Mouse (Mus musculus): ENCODE data around the gene Kif23.

Gene Kif23

GRCm38 (mm10) chr9:61907621-61908295 is 38.8 kb downstream of the Kif23 start:
- DNase-seq (ENCODE audit: low read depth in 2 of 2, low spot score in 2 of 2): peak in 1 of 2 experiments; percentile 1

- DNase-seq (ENCODE audit: low read depth in 2 of 2, low spot score in 2 of 2): peak; percentile 34 to 48
Observed at GRCm38 (mm10) chr9:61906912-61907311, 39.7 kb downstream of the Kif23 start.

DNA sequence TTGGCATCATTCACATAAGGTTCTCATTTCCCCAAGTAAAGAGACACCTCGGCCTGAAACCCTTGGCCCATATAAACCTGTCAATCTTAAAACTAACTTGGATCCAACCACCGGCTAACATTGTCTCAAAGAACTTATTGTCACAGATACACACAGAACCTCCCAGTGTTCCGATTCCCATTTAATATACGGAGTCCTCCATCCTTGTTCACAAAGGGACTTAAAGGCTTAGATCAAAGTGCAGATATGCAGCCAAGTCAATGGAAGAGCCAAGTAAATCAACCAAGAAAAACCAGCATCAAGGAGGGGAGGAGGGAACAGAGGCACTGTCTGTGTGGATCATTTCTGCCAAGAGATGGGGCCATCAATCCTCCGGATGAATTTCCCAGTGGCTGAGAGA is 41.0 kb downstream of the Kif23 start:
- DNase-seq (ENCODE audit: low read depth in 2 of 2, low spot score in 2 of 2): no peak

- DNase-seq (ENCODE audit: low read depth in 2 of 2, low spot score in 2 of 2): no peak
Observed at GRCm38 (mm10) chr9:61904201-61904600, 42.4 kb downstream of the Kif23 start.

DNA sequence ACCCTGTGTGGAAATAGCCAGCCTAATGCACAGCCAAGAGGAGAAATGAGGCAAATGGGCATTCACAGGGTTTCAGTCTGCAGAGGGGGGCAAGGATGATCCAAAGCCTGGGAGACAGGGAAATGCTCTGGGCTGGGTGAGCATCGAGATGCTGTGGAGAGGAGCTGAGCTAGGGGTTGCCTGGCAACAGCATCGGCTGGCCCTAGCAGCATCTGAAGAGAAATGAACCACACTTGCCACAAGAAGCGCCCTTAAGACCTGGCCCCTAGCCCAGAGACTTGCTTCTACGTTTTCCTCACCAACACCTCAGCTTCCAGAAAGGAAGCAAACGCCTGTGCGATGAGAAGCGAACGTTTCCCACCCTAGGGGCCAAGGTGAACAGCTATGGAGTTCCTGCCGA is 44.1 kb downstream of the Kif23 start:
- no peak for DNase-seq (ENCODE audit: low read depth in 2 of 2, low spot score in 2 of 2)

DNA sequence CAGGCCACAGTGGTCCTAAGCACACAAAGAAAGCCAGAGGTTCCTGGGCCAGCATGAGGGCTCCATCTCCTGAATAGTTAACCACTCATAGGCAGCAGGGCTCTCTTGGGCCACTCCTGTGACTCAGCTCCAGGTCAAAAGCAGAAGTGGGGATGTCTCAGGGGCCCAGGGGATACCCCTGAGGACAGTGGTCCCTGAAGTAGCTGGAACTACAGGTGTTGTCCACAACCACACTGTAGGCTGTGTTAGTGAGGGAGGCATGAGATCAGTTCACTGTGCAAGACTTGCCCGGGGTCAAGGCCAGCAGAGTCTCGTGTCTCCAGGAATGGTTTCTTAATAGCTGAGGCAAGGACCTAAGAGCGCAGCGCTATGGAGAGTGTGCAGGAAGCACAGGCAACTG is 45.0 kb downstream of the Kif23 start:
- no peak for DNase-seq (ENCODE audit: low read depth in 2 of 2, low spot score in 2 of 2)

DNA sequence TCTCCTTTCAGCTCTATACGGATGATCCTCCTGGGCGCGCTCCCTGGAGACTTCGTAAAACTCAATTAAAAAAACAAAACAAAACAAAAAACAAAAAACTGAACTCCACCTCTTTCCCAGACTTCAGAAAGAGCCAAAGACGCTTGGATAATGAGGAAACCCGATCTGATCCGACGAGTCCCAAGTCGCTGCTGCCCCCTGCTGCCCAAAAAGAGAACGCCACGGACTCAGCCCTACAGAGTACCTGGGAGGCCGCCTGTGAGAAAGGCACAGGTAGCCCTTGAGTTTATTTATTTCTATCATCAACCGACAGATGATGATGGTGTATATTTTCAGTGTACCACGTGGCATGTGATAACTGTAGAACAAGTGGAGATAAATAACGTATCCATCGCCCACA is 46.8 kb downstream of the Kif23 start:
- DNase-seq (ENCODE audit: low read depth in 2 of 2, low spot score in 2 of 2): peak; percentile 69 to 77

DNA sequence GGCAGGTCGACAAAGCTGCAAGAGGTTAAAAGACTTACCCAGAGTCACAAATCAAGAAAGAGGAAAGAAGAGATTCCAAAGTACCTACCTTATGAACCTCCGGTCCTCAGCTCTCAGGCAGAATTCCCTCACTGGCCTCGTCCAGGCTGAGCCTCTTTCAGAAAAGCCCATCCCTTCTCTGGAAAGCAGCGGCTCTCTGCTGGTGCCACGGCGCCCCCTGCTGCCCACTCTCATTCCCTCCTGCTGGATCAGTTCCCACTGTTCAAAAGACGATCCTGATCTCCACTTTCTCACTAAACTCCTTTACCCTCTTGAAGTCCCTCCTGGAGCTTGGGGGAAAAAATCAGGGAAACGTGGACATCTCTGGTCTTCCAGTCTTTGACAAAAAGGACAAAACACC is 48.2 kb downstream of the Kif23 start:
- DNase-seq (ENCODE audit: low read depth in 2 of 2, low spot score in 2 of 2): peak; percentile 38 to 59

DNA sequence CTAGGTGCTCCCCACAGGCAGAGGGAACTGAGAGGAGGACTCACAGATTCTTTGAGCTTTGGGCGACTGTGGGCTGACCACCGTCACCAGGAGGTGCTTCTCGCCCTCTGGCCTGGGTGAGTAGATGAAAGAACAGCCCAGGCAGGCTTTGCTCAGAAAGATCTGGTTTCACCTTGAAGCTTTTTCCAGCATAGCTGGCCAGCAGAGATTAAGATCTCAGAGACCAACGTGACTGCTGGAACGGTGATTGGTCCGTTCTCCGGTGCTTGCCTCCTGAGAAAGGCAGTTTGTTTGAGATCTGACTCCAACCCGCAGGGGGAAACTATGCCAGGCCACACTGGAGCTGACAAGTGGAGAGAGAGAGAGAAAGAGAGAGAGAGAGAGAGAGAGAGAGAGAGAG is 51.6 kb downstream of the Kif23 start:
- no peak for DNase-seq (ENCODE audit: low read depth in 2 of 2, low spot score in 2 of 2)

DNA sequence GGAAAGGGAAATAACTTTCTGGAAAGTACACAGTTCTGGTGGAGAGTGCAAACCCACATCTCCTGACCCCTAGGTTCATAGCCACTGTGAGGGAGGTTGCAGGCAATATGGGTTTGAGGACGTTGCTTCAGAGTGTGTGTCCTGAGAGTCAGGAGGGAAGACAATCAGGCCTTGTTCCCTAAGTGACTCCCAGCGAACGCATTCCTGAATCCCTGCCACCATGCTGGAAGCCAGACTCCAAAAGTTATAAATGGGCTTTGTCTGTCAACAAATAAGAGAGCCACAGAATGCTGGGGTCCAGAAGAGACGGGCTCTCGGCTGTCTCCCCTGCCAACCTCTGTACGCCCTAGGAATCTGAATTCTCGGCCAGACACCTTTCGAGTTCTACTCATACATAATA is 56.7 kb downstream of the Kif23 start:
- DNase-seq (ENCODE audit: low read depth in 2 of 2, low spot score in 2 of 2): no peak

DNA sequence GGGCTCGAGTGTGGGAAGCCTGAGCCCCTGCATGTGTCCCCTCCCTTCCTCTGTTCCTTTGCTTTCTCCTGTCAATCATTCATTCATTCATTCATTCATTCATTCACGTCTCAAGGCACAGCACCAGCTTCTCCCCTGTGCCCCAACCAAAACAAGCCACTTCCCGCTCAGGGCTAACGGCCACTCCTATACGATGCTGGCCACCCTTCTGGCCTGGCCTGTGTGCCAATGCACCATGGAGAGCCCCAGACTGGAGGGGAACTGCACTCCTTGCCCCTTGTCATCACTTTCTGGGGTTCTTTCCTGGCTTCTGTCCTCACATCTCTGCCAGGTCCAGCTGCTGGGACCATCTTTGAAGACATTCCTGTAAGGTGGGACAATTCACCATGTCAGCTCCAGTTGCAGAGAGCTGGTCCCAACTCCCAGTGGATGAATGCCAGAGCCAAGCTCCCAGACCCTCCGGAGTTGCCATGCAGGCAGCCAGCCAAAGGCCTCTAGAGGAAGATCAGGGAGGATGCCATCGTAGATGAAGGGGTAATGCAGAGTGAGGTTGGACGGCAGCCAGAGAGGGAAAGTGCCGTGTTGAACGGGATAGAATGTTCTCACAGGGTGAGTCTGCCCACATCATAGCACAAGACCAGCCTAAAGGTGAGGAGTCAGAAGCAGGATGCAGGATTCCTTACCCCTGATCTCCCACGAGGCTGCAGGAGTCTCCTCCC is 58.8 kb downstream of the Kif23 start:
- DNase-seq (ENCODE audit: low read depth in 2 of 2, low spot score in 2 of 2): no peak

DNA sequence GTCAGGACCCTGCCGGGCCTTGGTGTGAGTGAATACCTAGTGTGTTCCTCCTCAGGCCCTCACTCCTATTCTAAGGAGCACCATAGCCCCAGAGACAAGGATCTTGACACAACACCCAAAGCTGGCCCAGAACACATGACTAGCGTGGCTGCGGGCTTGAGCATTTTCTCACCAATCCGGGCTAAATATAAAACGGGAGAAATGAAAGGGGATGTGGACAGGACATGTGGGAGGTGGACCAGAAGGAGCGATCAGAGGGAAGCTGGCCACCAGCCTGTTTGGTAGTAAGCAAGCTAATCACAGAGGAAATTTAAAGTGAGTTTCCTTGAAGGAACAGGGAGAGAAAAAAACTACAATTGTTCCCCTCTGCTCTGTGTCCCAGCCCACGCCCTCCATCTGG is 60.6 kb downstream of the Kif23 start:
- DNase-seq (ENCODE audit: low read depth in 2 of 2, low spot score in 2 of 2): no peak

DNA sequence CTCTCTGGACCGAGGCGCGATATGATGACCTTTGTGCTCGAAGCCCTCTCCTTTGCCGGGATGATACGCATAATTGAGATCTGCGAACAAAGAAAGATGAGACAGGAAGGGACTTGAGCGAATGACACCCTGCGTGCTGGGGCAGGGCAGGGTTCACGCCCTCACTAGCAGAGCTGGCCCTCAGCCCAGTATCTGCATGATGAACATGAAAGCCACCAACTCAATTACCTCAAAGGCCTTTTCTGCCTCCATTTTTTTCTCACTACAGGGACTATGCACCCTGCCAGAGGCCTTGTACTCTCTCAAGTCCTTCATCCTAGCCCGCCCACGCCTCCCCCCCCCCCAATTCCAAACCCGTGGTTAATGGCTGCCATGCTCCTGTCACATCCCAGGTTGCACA is 61.6 kb downstream of the Kif23 start:
- no peak for DNase-seq (ENCODE audit: low read depth in 2 of 2, low spot score in 2 of 2)

DNA sequence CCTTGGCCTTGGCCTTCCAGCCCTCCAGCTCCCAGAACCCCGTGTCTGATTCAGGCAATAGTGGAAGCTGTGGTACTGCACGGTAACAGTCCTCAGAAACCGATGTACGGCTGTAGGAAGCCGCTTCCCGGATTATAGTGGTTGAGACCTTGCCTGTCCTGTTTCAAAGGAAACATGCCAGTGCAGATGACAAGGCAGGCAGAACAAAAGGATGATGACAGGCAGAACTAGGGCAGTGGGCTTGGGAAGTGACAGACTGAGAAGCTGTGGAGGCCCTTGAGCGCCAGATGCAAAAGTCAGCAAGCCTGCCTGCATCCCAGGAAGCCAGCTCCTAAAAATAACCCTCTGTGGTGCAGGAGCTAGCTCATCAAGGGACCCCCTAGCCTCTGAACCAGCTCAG is 62.2 kb downstream of the Kif23 start:
- no peak for DNase-seq (ENCODE audit: low read depth in 2 of 2, low spot score in 2 of 2)

DNA sequence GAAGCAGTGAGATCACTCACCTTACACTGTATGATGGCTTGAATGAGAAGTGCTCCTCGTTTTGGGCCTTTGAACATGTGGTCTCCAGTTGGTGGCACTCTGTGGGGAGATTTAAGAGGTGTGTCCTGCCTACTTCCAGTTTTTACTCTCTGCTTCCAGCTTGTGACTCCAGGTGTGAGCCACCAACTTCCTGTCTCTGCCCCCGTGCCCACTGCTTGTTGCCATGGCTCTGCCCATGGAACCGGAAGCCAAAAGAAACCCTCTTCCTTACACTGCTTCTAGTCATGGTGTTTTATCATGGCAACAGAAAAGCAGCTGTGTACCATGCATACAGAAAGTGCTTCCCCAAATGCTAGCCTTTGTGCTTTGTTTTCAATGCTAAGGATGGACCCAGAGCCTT is 64.4 kb downstream of the Kif23 start:
- no peak for DNase-seq (ENCODE audit: low read depth in 2 of 2, low spot score in 2 of 2)

DNA sequence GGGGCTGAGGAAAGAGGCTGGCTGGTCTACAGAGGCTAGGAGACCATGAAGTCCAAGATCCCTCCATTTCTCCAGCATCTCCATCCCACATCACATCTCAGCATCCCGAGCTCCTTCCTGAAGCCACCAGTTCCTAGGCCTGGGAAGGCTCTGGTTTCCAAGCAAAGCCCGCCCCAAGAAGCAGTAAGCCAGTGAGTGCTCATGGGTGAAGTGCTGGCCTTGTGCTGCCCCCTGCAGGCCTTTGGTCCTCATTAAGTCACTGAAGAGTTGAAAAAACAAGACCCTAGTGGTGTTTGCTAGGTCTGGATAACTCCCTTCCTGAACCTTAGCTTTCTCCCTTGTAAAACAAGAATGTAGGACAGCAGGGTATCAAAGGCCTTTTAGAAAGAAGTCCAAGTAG is 67.7 kb downstream of the Kif23 start:
- DNase-seq (ENCODE audit: low read depth in 2 of 2, low spot score in 2 of 2): peak in 1 of 2 experiments; percentile 41

DNA sequence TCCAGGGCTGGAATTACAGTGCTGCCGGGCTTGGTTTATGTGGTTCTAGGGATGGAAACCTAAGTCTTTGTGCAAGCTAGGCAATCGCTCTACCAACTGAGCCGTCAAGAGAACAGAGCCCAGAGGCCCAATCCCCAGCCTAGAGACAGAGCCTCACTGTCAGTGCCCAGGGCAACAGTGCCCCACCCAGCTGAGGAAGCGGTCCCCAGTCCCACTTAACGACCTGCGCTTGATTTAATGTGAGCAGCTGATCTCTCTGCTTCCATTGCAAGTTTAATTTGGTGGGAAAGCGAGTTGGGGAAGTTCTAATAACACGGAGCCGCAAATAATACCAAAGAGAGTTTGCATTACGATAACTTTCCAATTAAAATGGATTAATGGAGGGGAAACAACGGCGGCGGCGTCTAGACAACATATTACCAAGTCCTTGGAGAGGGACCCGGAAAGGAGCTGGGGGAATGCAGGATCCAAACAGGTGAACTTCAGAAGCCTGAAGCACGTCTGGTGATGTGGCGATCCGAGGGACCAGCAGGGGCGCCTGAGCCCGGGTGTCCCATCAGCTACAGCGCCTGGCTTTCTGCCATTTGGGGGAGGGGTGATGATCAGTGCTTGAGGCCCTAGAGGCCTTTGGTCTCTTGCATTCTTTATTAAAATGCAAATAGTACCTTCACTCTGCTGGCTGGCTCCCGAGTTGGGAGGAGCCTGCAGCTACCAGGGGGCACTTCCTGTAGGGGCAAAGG is 69.0 kb downstream of the Kif23 start:
- no peak for DNase-seq (ENCODE audit: low read depth in 2 of 2, low spot score in 2 of 2)

DNA sequence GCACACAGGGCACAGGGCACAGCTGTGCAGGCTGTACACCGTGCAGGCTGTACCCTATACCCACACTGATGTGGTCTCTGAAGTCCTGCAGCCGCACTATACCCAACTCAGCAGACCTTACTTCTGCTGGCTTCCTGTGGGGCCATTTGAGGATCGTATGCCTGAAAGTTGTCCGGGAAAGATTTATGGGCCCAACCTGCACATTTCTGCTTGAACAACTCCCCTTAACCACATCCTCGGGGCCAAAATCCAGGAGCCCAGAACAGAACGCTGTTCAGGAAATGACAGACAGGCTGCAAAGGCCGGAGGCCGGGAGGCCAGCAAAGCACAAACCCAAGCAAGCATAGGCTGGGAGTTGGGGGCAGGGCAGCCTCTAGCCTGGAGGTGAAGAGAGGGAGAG is 73.2 kb downstream of the Kif23 start:
- DNase-seq (ENCODE audit: low read depth in 2 of 2, low spot score in 2 of 2): no peak

GRCm38 (mm10) chr9:61872246-61872941 is 74.2 kb downstream of the Kif23 start:
- DNase-seq (ENCODE audit: low read depth in 2 of 2, low spot score in 2 of 2): no peak

DNA sequence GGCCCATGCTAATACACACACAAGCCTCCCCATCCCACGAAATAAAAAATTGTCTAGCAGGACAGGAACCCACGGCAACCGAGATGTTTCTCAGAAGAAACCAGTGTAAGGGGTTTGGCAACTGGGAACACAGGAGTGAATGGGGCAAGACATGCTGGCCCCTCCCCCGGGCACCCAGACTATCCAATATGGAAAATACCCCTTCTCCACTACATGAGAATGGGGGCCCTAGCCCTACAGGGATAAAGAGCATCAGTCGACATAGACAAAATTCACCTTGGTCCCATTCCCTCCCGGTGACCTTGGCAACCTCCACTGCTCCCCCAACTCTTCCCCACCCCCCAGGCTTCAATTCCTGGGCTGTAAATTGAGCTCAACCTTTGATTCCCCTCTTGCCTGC is 74.7 kb downstream of the Kif23 start:
- DNase-seq (ENCODE audit: low read depth in 2 of 2, low spot score in 2 of 2): no peak

- DNase-seq (ENCODE audit: low read depth in 2 of 2, low spot score in 2 of 2): no peak
Observed at GRCm38 (mm10) chr9:61867659-61868058, 78.9 kb downstream of the Kif23 start.

All from CD8-positive naive resting alpha-beta T cell, adult 2 months (primary cell).